Mouse (Mus musculus) neural tube, embryonic 12.5 days (tissue): ENCODE measurements around the gene Lpin3. TPM values are rescaled to one million over a fixed set of nuclear protein-coding genes. Genes with fewer than 3 reads are reported as not detected.

Experiments used
- ATAC-seq: fragments of 200-750 bp; cut with Nextera tagmentation; 2 replicates; pipeline ENCODE4 v1.8.0; 2017; ENCODE audit warnings: low read depth, mild to moderate bottlenecking, moderate TSS enrichment, moderate library complexity; ENCODE audit not compliant: low FRiP score
- H3K27ac ChIP-seq: fragments of 300-500 bp; sonication (generic); 2 replicates; pipeline ENCODE4 v1.5.1; 2016
- H3K27me3 ChIP-seq: fragments of 300-500 bp; sonication (generic); replicated peaks from 2 replicates; pipeline ENCODE4 v1.6.1; 2016; ENCODE audit warnings: mild to moderate bottlenecking
- H3K36me3 ChIP-seq: fragments of 300-500 bp; sonication (generic); 2 replicates; pipeline ENCODE4 v1.6.1; 2016; ENCODE audit warnings: mild to moderate bottlenecking
- H3K4me1 ChIP-seq: fragments of 300-500 bp; sonication (generic); 2 replicates; pipeline ENCODE4 v1.6.1; 2016
- H3K4me2 ChIP-seq: fragments of 300-500 bp; sonication (generic); replicated peaks from 2 replicates; pipeline ENCODE4 v1.6.1; 2016; ENCODE audit warnings: mild to moderate bottlenecking
- H3K4me3 ChIP-seq: fragments of 300-500 bp; sonication (generic); 2 replicates; pipeline ENCODE4 v1.5.1; 2016
- H3K9ac ChIP-seq: fragments of 300-500 bp; sonication (generic); 2 replicates; pipeline ENCODE4 v1.6.1; 2016; ENCODE audit warnings: mild to moderate bottlenecking
- H3K9me3 ChIP-seq: fragments of 300-500 bp; sonication (generic); 2 replicates; pipeline ENCODE4 v1.6.1; 2016; ENCODE audit warnings: mild to moderate bottlenecking
- WGBS: fragments of 180-500 bp; shearing (Covaris S2); methylation state at CpG from one replicate; pipeline ENCODE4 v1.1.7; 2016; 5-methylcytosine and 5-hydroxymethylcytosine counted together
- polyA plus RNA-seq: library from polyadenylated mRNA; unstranded; fragments of >200 nt; fragmentation: Nextera tagmentation; extraction: Ambion mirVana; gene quantifications from 2 replicates; pipeline ENCODE4 v1.2.1, GENCODE M21; 2016

The Lpin3 gene
- polyA plus RNA-seq, 1 experiment from 2014 or later = 0.43 TPM

DNA sequence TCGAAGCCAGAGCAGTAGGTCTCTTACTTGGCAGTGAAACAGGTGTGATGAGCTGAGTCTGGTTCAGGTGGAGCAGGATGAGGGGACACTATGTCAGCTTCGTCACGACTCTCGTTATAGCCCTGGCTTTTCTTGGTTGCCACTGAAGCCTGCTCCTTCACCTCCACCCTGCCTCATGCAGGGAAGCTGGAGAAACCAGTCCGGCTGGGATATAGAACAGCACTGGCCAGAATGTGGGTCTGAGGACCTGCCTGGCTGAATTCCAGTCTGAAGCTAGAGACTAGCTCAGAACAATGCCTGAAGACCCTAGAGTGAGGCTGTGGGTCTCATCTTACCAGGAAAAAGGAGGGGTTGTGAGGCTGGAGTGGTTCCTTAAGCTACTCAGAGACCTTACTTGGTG, 10.6 kb downstream of the Lpin3 start:
- no peaks in the 10 kb centered on the region for H3K36me3 ChIP-seq
- H3K27me3 ChIP-seq = 0 out of 2 replicates have a peak, but pooled peaks cover 9% of the 10 kb centered on the region
- no peaks in the 10 kb centered on the region for H3K9me3 ChIP-seq
- H3K4me1 ChIP-seq = peaks cover 7% of the 10 kb centered on the region
- no peak overlapping the region for H3K4me3 ChIP-seq
- no peak overlapping the region for H3K9ac ChIP-seq
- H3K27ac ChIP-seq = no peak overlapping the region
- no peak for ATAC-seq
- 88% methylated on average over 5 of the region's 5 CpGs for WGBS
- H3K4me2 ChIP-seq = no peak overlapping the region

GRCm38 (mm10) chr2:160891697-160892096, 11.2 kb downstream of the Lpin3 start:
- 85% methylated on average over 9 of the region's 9 CpGs for WGBS

GRCm38 (mm10) chr2:160901656-160902412, 21.4 kb downstream of the Lpin3 start:
- Histone ChIP-seq H3K9ac (no peak overlapping the region), H3K27me3 (no peaks in the 10 kb centered on the region), H3K36me3 (no peaks in the 10 kb centered on the region), H3K27ac (no peak overlapping the region), H3K9me3 (no peaks in the 10 kb centered on the region), H3K4me3 (no peak overlapping the region), H3K4me2 (no peak overlapping the region), H3K4me1 (no peaks in the 10 kb centered on the region)
- WGBS = 89% methylated on average over 7 of the region's 7 CpGs
- ATAC-seq = no peak

More at GRCm38 (mm10) chr2:160891697-160892096, 11.2 kb downstream of the Lpin3 start:
- Histone ChIP-seq H3K4me2 (no peak overlapping the region), H3K36me3 (no peaks in the 10 kb centered on the region), H3K9me3 (no peaks in the 10 kb centered on the region), H3K9ac (no peak overlapping the region), H3K27me3 (0 out of 2 replicates have a peak, but pooled peaks cover 9% of the 10 kb centered on the region), H3K4me3 (no peak overlapping the region), H3K27ac (no peak overlapping the region), H3K4me1 (peaks cover 7% of the 10 kb centered on the region)
- ATAC-seq = no peak

- 93% methylated on average over 12 of the region's 12 CpGs for WGBS
- Histone ChIP-seq H3K4me2 (no peak overlapping the region), H3K4me1 (no peaks in the 10 kb centered on the region), H3K27ac (no peak overlapping the region), H3K9ac (no peak overlapping the region), H3K36me3 (no peaks in the 10 kb centered on the region), H3K27me3 (peaks cover 12% of the 10 kb centered on the region), H3K9me3 (no peaks in the 10 kb centered on the region), H3K4me3 (no peak overlapping the region)
- ATAC-seq = no peak
Observed at GRCm38 (mm10) chr2:160905301-160905700, 24.8 kb downstream of the Lpin3 start.

DNA sequence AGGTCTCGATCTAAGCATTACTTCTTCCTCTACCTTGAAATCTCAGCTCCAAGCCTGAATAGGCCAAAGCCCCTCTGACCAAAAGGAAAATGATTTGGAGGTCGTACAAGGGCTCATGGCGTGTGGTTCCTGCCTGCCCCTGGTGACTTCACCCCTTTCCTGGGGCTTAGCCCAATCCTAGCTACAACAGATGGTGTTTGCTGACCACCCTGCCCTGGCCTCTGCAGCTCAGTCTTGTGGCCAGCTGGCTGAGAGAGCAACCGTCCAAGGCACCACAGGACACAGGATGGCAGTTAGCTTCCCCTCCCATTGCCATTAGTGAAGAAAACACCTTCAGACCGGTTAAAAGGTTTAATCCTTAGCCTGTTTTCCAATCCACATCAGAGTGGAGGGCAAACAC, 25.6 kb downstream of the Lpin3 start:
- H3K4me1 ChIP-seq = no peaks in the 10 kb centered on the region
- no peaks in the 10 kb centered on the region for H3K9me3 ChIP-seq
- no peak overlapping the region for H3K4me3 ChIP-seq
- no peak overlapping the region for H3K9ac ChIP-seq
- no peak for ATAC-seq
- 75% methylated on average over 5 of the region's 5 CpGs for WGBS
- no peak overlapping the region for H3K27ac ChIP-seq
- peaks cover 20% of the 10 kb centered on the region for H3K27me3 ChIP-seq
- no peaks in the 10 kb centered on the region for H3K36me3 ChIP-seq
- H3K4me2 ChIP-seq = no peak overlapping the region

- peaks cover 44% of the 10 kb centered on the region for H3K27me3 ChIP-seq
Observed at GRCm38 (mm10) chr2:160908607-160909006, 28.1 kb downstream of the Lpin3 start.

GRCm38 (mm10) chr2:160910633-160911032, 30.2 kb downstream of the Lpin3 start:
- H3K4me2 ChIP-seq = no peak overlapping the region

More at GRCm38 (mm10) chr2:160908607-160909006, 28.1 kb downstream of the Lpin3 start:
- Histone ChIP-seq H3K4me2 (no peak overlapping the region), H3K9ac (no peak overlapping the region), H3K36me3 (no peaks in the 10 kb centered on the region), H3K4me3 (no peak overlapping the region), H3K9me3 (no peaks in the 10 kb centered on the region), H3K27ac (no peak overlapping the region), H3K4me1 (peaks cover 13% of the 10 kb centered on the region)
- no peak for ATAC-seq
- 64% methylated on average over 18 of the region's 18 CpGs for WGBS

DNA sequence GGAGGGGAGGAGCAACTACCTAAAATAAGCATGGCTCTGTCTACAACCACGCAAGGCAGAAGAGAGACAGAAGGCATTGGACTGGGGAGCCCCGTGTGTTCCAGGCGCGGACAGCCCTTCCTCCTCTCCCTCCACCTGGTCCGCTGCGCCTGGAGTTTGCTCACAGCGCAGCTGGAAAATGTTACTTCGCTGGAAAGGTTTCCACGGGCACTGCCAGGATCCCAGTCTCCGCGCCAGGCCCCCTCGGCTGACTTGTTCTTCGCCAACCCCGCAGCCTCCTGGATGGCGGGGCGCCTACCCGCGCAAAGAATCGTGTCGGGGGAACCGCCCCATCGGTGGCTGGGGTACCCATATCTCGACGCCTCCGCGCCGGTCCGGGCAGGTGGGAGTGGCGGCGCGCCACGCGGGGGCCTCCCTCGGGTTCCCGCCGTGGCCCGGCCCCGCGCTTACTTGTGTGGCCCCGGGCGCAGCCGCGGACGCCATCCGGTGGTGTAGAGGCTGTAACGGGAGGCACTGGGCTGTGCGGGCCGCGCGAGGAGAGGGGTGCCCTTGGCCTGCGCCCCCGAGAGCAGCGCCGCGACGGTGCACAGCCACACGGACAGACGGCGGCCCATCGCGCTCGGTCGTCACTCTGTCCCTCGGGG, 31.2 kb downstream of the Lpin3 start:
- ATAC-seq = peak; percentile 18; the same call in 1 of the 2 replicates
- Histone ChIP-seq H3K4me2 (peak overlapping the region; percentile 88), H3K36me3 (no peaks in the 10 kb centered on the region), H3K9me3 (no peaks in the 10 kb centered on the region), H3K9ac (peak overlapping the region; percentile 56), H3K4me1 (peaks cover 13% of the 10 kb centered on the region), H3K4me3 (peak overlapping the region; percentile 48), H3K27me3 (peaks cover 50% of the 10 kb centered on the region), H3K27ac (no peak overlapping the region)
- WGBS = 2% methylated on average over 64 of the region's 64 CpGs

More at GRCm38 (mm10) chr2:160910633-160911032, 30.2 kb downstream of the Lpin3 start:
- no peaks in the 10 kb centered on the region for H3K9me3 ChIP-seq
- peaks cover 50% of the 10 kb centered on the region for H3K27me3 ChIP-seq
- H3K9ac ChIP-seq = no peak overlapping the region
- no peak for ATAC-seq
- no peaks in the 10 kb centered on the region for H3K36me3 ChIP-seq
- WGBS = 94% methylated on average over 5 of the region's 5 CpGs
- peaks cover 13% of the 10 kb centered on the region for H3K4me1 ChIP-seq
- H3K27ac ChIP-seq = no peak overlapping the region
- no peak overlapping the region for H3K4me3 ChIP-seq

DNA sequence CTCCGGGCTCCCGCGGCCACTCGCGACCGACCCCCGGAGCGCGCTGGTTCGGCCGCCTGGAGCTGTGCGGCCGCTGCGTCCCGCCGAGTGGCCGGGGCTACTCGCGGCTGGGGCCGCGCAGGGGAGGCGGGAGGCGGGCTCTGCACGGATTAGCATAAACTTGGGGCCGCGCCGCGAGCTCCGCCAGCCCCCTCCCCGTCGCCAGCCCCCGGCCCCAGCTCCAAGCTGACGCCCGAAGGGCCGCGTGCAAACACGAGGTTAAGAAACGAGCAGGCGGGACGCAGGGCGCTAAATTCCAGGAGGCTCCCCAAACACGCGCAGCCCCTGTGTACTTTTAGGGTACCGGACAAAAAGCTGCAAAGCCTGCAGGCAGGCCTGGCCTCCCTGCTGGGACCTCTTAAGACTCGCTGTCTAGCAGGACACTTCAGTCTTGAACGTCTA, 31.8 kb downstream of the Lpin3 start, which contains the start of gene Emilin3:
Gene Emilin3 (minus strand): TSS at position 98 of the 441 bp plus-strand sequence.
- no peaks in the 10 kb centered on the region for H3K36me3 ChIP-seq
- peak within 1 kb of the TSS; percentile 48 for H3K4me3 ChIP-seq
- peaks cover 50% of the 10 kb centered on the region for H3K27me3 ChIP-seq
- no peaks in the 10 kb centered on the region for H3K9me3 ChIP-seq
- peak within 1 kb of the TSS; percentile 88 for H3K4me2 ChIP-seq
- no peak within 1 kb of the TSS for H3K27ac ChIP-seq
- peak within 1 kb of the TSS; percentile 56 for H3K9ac ChIP-seq
- WGBS = under 1% methylated on average over 46 of the region's 46 CpGs
- H3K4me1 ChIP-seq = peaks cover 13% of the 10 kb centered on the region
- ATAC-seq = 0 out of 2 replicates have a peak, but pooled peaks have one; percentile 23

- no peak overlapping the region for H3K4me3 ChIP-seq
- H3K27ac ChIP-seq = no peak overlapping the region
- 81% methylated on average over 9 of the region's 9 CpGs for WGBS
- H3K4me1 ChIP-seq = peaks cover 24% of the 10 kb centered on the region
- H3K4me2 ChIP-seq = no peak overlapping the region
- H3K9ac ChIP-seq = no peak overlapping the region
- H3K27me3 ChIP-seq = peaks cover 44% of the 10 kb centered on the region
- ATAC-seq = no peak
- no peaks in the 10 kb centered on the region for H3K36me3 ChIP-seq
- H3K9me3 ChIP-seq = no peaks in the 10 kb centered on the region
Observed at GRCm38 (mm10) chr2:160914656-160915055, 34.2 kb downstream of the Lpin3 start.

DNA sequence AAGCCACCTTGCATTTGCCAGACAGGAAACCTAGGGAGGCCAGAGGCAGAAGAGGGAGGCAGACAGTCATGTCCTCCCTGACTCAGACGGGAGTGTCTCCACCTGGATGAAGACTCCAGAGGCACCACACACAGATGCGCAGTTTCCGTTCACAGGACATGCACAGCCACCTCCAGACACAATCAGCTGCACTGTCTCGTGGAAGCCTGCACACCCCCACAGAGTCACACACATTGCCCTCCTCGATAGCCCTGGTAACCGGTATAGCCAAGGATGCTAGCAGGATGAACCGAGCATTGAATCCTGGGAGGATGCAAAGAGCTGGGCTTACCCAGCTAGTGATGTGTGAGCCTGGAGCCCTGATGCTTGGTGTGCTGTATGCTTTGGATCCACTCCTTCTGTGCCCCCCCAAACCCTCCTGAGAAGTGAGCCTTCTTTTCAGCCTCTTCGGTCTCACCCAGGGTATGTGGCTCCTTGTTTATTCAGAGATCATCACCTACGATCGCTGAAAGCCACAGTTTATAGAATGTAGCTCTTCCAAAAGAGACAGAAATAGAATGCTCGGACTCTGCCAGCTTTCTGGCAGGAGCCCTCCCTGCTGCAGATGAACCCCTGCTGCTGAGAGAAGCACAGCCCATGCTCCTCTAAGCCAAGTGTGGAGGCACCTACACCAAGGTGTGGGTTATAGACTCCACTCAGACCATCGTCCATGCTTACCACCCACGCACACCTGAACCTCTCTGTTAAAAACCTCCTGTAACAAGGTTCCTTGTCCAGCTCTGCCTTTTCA, 35.5 kb downstream of the Lpin3 start:
- Histone ChIP-seq H3K4me2 (no peak overlapping the region), H3K4me3 (no peak overlapping the region), H3K9me3 (no peaks in the 10 kb centered on the region), H3K9ac (0 out of 2 replicates have a peak overlapping the region, but pooled peaks have one; percentile 0), H3K4me1 (peaks cover 24% of the 10 kb centered on the region), H3K27me3 (peaks cover 31% of the 10 kb centered on the region), H3K27ac (no peak overlapping the region), H3K36me3 (no peaks in the 10 kb centered on the region)
- 82% methylated on average over 13 of the region's 13 CpGs for WGBS
- ATAC-seq = no peak

DNA sequence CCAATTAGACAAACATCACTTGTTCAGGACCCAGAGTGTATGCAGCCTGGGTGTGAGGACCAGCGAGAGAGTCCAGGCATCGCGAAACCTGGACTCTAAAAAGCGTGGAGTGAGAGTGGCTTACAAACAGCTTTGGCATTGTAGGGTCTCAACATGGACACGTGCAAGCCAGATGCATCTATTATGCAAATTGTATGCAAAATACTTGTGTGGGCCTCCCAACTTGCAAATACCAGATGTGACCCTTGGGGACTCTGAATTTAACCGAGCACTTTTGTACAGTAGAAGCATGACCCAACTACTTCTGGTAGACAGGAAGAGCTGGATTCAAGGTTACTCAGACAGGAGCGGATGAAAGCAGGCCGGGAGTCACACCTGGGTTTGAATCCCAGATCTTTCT, 36.2 kb downstream of the Lpin3 start:
- no peak overlapping the region for H3K4me3 ChIP-seq
- peaks cover 19% of the 10 kb centered on the region for H3K4me1 ChIP-seq
- no peaks in the 10 kb centered on the region for H3K9me3 ChIP-seq
- no peak for ATAC-seq
- no peak overlapping the region for H3K27ac ChIP-seq
- H3K27me3 ChIP-seq = peaks cover 24% of the 10 kb centered on the region
- no peak overlapping the region for H3K4me2 ChIP-seq
- no peaks in the 10 kb centered on the region for H3K36me3 ChIP-seq
- WGBS = 74% methylated on average over 8 of the region's 8 CpGs
- no peak overlapping the region for H3K9ac ChIP-seq
